In genomic region chr12:36008364-36009047, GRCm38 (mm10) we compare ENCODE assay signal across 15 mouse cellular contexts. TPM values are rescaled to one million over a fixed set of nuclear protein-coding genes. Genes with fewer than 3 reads are reported as not detected.
DNase-seq lines count a peak whose midpoint lies in the region; ATAC-seq and TF ChIP-seq lines count a peak whose summit lies in the region.
"Had no signal": no experiment of that assay in that cellular context is flagged by ENCODE, and none has a peak within 500 bp of the region (broad histone marks: within the 10 kb centered on the region; RNA-seq: fewer than 3 reads in every experiment).

No protein-coding gene starts in this region.

- 58% methylated on average over 6 of the region's 6 CpGs for WGBS in heart, postnatal 0 days
- 24% methylated on average over 6 of the region's 6 CpGs for WGBS in lung, embryonic 14.5 days
- 20% methylated on average over 6 of the region's 6 CpGs for WGBS in lung, postnatal 0 days
- 20% methylated on average over 6 of the region's 6 CpGs for WGBS in stomach, embryonic 16.5 days
- WGBS in midbrain, embryonic 13.5 days = 75% methylated on average over 6 of the region's 6 CpGs

- no peak overlapping the region for H3K4me3 ChIP-seq in heart, postnatal 0 days (ENCODE audit: low read depth, low read length)
- no peak overlapping the region for H3K4me3 ChIP-seq in lung, embryonic 14.5 days (ENCODE audit: low read depth, low read length)
- no peak overlapping the region for H3K4me3 ChIP-seq in lung, postnatal 0 days (ENCODE audit: low read depth, low read length)
- H3K4me3 ChIP-seq in stomach, embryonic 16.5 days (replicated peaks; ENCODE audit: low read length) = no peak overlapping the region
- H3K4me3 ChIP-seq in midbrain, embryonic 13.5 days (replicated peaks) = no peak overlapping the region
- H3K4me3 ChIP-seq: midbrain, embryonic 10.5 days had no signal

- no peak for TF ChIP-seq EP300 in heart, postnatal 0 days (IDR thresholded peaks at IDR 0.05; ENCODE audit: low read depth)
- TF ChIP-seq EP300 in lung, postnatal 0 days (IDR thresholded peaks at IDR 0.05) = 0 out of 2 replicates have a peak, but pooled peaks have one; percentile 23

- H3K4me1 ChIP-seq in heart, postnatal 0 days (ENCODE audit: control insufficient read depth, insufficient read depth) = no peaks in the 10 kb centered on the region
- H3K4me1 ChIP-seq in lung, embryonic 14.5 days (ENCODE audit: insufficient read depth) = no peaks in the 10 kb centered on the region
- peaks cover 11% of the 10 kb centered on the region; the same call in 1 of the 2 replicates for H3K4me1 ChIP-seq in lung, postnatal 0 days (ENCODE audit: insufficient read depth, low read depth, low read length)
- peaks cover 16% of the 10 kb centered on the region for H3K4me1 ChIP-seq in stomach, embryonic 16.5 days (ENCODE audit: control insufficient read depth, insufficient read depth, low read length)
- H3K4me1 ChIP-seq in midbrain, embryonic 13.5 days (replicated peaks) = no peaks in the 10 kb centered on the region

- H3K27ac ChIP-seq in heart, postnatal 0 days (ENCODE audit: low read depth) = peak overlapping the region; percentile 35; the same call in 1 of the 2 replicates
- peak overlapping the region; percentile 21 for H3K27ac ChIP-seq in lung, embryonic 14.5 days (ENCODE audit: low read depth)
- H3K27ac ChIP-seq in lung, postnatal 0 days (ENCODE audit: low read length) = peak overlapping the region; percentile 39
- H3K27ac ChIP-seq in stomach, embryonic 16.5 days (ENCODE audit: low read length) = peak overlapping the region; percentile 78
- H3K27ac ChIP-seq in midbrain, embryonic 13.5 days = no peak overlapping the region
- H3K27ac ChIP-seq: midbrain, embryonic 10.5 days had no signal

- H3K36me3 ChIP-seq in heart, postnatal 0 days (replicated peaks; ENCODE audit: control insufficient read depth, insufficient read depth, low read length) = no peaks in the 10 kb centered on the region
- no peaks in the 10 kb centered on the region for H3K36me3 ChIP-seq in lung, embryonic 14.5 days (ENCODE audit: insufficient read depth)
- no peaks in the 10 kb centered on the region for H3K36me3 ChIP-seq in lung, postnatal 0 days (ENCODE audit: insufficient read depth, low read length)
- H3K36me3 ChIP-seq in stomach, embryonic 16.5 days (ENCODE audit: control insufficient read depth, insufficient read depth, low read length) = no peaks in the 10 kb centered on the region
- H3K36me3 ChIP-seq in midbrain, embryonic 13.5 days = peaks cover 4% of the 10 kb centered on the region; the same call in 1 of the 2 replicates

- ATAC-seq in heart, postnatal 0 days (ENCODE audit: insufficient read depth, low read depth) = no peak
- no peak for ATAC-seq in lung, embryonic 14.5 days (ENCODE audit: insufficient read depth)
- peak; percentile 67 for ATAC-seq in lung, postnatal 0 days
- ATAC-seq in stomach, embryonic 16.5 days (ENCODE audit: insufficient read depth, low FRiP score) = peak; percentile 59; the same call in 1 of the 2 replicates
- ATAC-seq in midbrain, embryonic 13.5 days = no peak
- ATAC-seq: CD4-positive, CD25-positive, alpha-beta regulatory T cell, adult 4 months; inflammation-experienced regulatory T-cells, adult 6 months had no signal

- peak; percentile 26 for DNase-seq in heart, postnatal 0 days (ENCODE audit: low spot score)
- DNase-seq in heart, adult 18-20 months = no peak
- peak; percentile 57 for DNase-seq in lung, embryonic 14.5 days
- no peak for DNase-seq in lung, postnatal 25 days (ENCODE audit: low spot score)
- DNase-seq in lung, postnatal 0 days (ENCODE audit: low spot score) = peak; percentile 42
- DNase-seq: adrenal gland, postnatal 14 days; cerebellum, adult 9-10 months; gastrocnemius, postnatal 36 days had no signal

- H3K27me3 ChIP-seq in heart, postnatal 0 days (ENCODE audit: control insufficient read depth, insufficient read depth, low read length) = no peaks in the 10 kb centered on the region
- no peaks in the 10 kb centered on the region for H3K27me3 ChIP-seq in lung, embryonic 14.5 days (ENCODE audit: insufficient read depth, low read length)
- H3K27me3 ChIP-seq in lung, postnatal 0 days (replicated peaks; ENCODE audit: insufficient read depth, low read length) = no peaks in the 10 kb centered on the region
- H3K27me3 ChIP-seq in stomach, embryonic 16.5 days (ENCODE audit: control insufficient read depth, insufficient read depth, low read length) = no peaks in the 10 kb centered on the region
- H3K27me3 ChIP-seq in midbrain, embryonic 13.5 days = no peaks in the 10 kb centered on the region

- H3K4me2 ChIP-seq in heart, postnatal 0 days (ENCODE audit: low read depth, low read length) = no peak overlapping the region
- H3K4me2 ChIP-seq in lung, embryonic 14.5 days = no peak overlapping the region
- no peak overlapping the region for H3K4me2 ChIP-seq in lung, postnatal 0 days (replicated peaks; ENCODE audit: low read depth, low read length)
- H3K4me2 ChIP-seq in stomach, embryonic 16.5 days (ENCODE audit: low read depth, low read length) = 0 out of 2 replicates have a peak overlapping the region, but pooled peaks have one; percentile 7
- no peak overlapping the region for H3K4me2 ChIP-seq in midbrain, embryonic 13.5 days (replicated peaks)

- H3K9ac ChIP-seq in heart, postnatal 0 days (replicated peaks; ENCODE audit: low read depth, low read length) = no peak overlapping the region
- no peak overlapping the region for H3K9ac ChIP-seq in lung, embryonic 14.5 days
- H3K9ac ChIP-seq in lung, postnatal 0 days (replicated peaks; ENCODE audit: low read depth) = no peak overlapping the region
- no peak overlapping the region for H3K9ac ChIP-seq in stomach, embryonic 16.5 days (ENCODE audit: low read length)
- no peak overlapping the region for H3K9ac ChIP-seq in midbrain, embryonic 13.5 days (replicated peaks)

- no peak for TF ChIP-seq CTCF in heart, postnatal 0 days (IDR thresholded peaks at IDR 0.05; ENCODE audit: low read depth)
- TF ChIP-seq CTCF in lung, embryonic 14.5 days (IDR thresholded peaks at IDR 0.05; ENCODE audit: low read depth) = no peak
- no peak for TF ChIP-seq CTCF in lung, postnatal 0 days (IDR thresholded peaks at IDR 0.05)

- H3K9me3 ChIP-seq in heart, postnatal 0 days (replicated peaks; ENCODE audit: control insufficient read depth, low read length) = no peaks in the 10 kb centered on the region
- no peaks in the 10 kb centered on the region for H3K9me3 ChIP-seq in lung, embryonic 14.5 days (ENCODE audit: low read depth, low read length)
- no peaks in the 10 kb centered on the region for H3K9me3 ChIP-seq in lung, postnatal 0 days (ENCODE audit: low read length)
- H3K9me3 ChIP-seq in stomach, embryonic 16.5 days (replicated peaks; ENCODE audit: control insufficient read depth, low read length) = no peaks in the 10 kb centered on the region
- no peaks in the 10 kb centered on the region for H3K9me3 ChIP-seq in midbrain, embryonic 13.5 days
- H3K9me3 ChIP-seq: midbrain, embryonic 10.5 days had no signal

RNA-seq across cellular contexts. Expression of gene Agr2, which starts 15.8 kb away (rescaled TPM):
- not detected in 2 replicates for total RNA-seq in heart, postnatal 0 days (2014; rRNA removed; ENCODE audit: low replicate concordance)
- polyA plus RNA-seq in heart, postnatal 0 days (2015; fragmentation: Nextera tagmentation; extraction: Ambion mirVana) = 11.1 TPM in 1 of 2 replicates, not detected in the other
- total RNA-seq in heart, adult 18-20 months (2021) = 1 to 10 TPM in 1 of 2 experiments, not detected in 1; 1.3 TPM
- 0.41 and 0.50 TPM in 2 replicates for polyA plus RNA-seq in lung, embryonic 14.5 days (2014; fragmentation: Nextera tagmentation; extraction: Ambion mirVana)
- polyA plus RNA-seq in lung, postnatal 0 days (2015; fragmentation: Nextera tagmentation; extraction: Ambion mirVana) = 5.8 and 7.0 TPM in 2 replicates
- 255 and 340 TPM in 2 replicates for polyA plus RNA-seq in stomach, embryonic 16.5 days (2015; fragmentation: Nextera tagmentation; extraction: Ambion mirVana)
- polyA plus RNA-seq in midbrain, embryonic 13.5 days (2015; fragmentation: Nextera tagmentation; extraction: Ambion mirVana) = 0.98 and 1.3 TPM in 2 replicates
- total RNA-seq: adrenal gland, postnatal 14 days; gastrocnemius, postnatal 36 days; hematopoietic stem cell, adult 5-6 weeks had no signal
- polyA plus RNA-seq: CD4-positive, CD25-positive, alpha-beta regulatory T cell, adult 4 months; inflammation-experienced regulatory T-cells, adult 6 months; limb, embryonic 11.5 days; midbrain, embryonic 10.5 days had no signal

RNA-seq across cellular contexts. Expression of gene Tspan13, which starts 33.8 kb away (rescaled TPM):
- 38.1 and 46.2 TPM in 2 replicates for total RNA-seq in heart, postnatal 0 days (2014; rRNA removed; ENCODE audit: low replicate concordance)
- 49.8 and 53.9 TPM in 2 replicates for polyA plus RNA-seq in heart, postnatal 0 days (2015; fragmentation: Nextera tagmentation; extraction: Ambion mirVana)
- 10 to 100 TPM; 34.9 to 46.1 TPM for total RNA-seq in heart, adult 18-20 months (2021)
- 108 and 117 TPM in 2 replicates for polyA plus RNA-seq in lung, embryonic 14.5 days (2014; fragmentation: Nextera tagmentation; extraction: Ambion mirVana)
- polyA plus RNA-seq in lung, postnatal 0 days (2015; fragmentation: Nextera tagmentation; extraction: Ambion mirVana) = 255 and 302 TPM in 2 replicates
- 127 and 130 TPM in 2 replicates for polyA plus RNA-seq in stomach, embryonic 16.5 days (2015; fragmentation: Nextera tagmentation; extraction: Ambion mirVana)
- polyA plus RNA-seq in midbrain, embryonic 13.5 days (2015; fragmentation: Nextera tagmentation; extraction: Ambion mirVana) = 361 and 381 TPM in 2 replicates

Comparison
In these comparisons a context has a peak if more than half of its experiments do, and no peak if none do; other contexts are left out.
1. ATAC-seq: peak in lung, postnatal 0 days (single experiment) and stomach, embryonic 16.5 days (single experiment); none in heart, postnatal 0 days (single experiment), lung, embryonic 14.5 days (single experiment) and midbrain, embryonic 13.5 days (single experiment).
2. DNase-seq: peak in heart, postnatal 0 days (single experiment), lung, embryonic 14.5 days (single experiment) and lung, postnatal 0 days (single experiment); none in heart, adult 18-20 months (0 of 2) and lung, postnatal 25 days (single experiment).
3. RNA of gene Agr2, which starts 15.8 kb away (polyA plus RNA-seq): 255 to 340 TPM in stomach, embryonic 16.5 days; 5.8 to 7.0 TPM in lung, postnatal 0 days, 0.98 to 1.3 TPM in midbrain, embryonic 13.5 days, 0.41 to 0.50 TPM in lung, embryonic 14.5 days and 11.1 TPM in heart, postnatal 0 days; every median in the first group is over 10 times any median in the second.